Mouse (Mus musculus) right cerebral cortex, postnatal 36 days (tissue): Measurements from ENCODE around the gene Matk.

Experiments used
- DNase-seq, 2 experiments: peaks; one replicate each; pipeline ENCODE4 v3.0.0; 2022; ENCODE audit warnings: low spot score in 2 of 2, mixed read lengths in 1 of 2

The Matk gene

DNA sequence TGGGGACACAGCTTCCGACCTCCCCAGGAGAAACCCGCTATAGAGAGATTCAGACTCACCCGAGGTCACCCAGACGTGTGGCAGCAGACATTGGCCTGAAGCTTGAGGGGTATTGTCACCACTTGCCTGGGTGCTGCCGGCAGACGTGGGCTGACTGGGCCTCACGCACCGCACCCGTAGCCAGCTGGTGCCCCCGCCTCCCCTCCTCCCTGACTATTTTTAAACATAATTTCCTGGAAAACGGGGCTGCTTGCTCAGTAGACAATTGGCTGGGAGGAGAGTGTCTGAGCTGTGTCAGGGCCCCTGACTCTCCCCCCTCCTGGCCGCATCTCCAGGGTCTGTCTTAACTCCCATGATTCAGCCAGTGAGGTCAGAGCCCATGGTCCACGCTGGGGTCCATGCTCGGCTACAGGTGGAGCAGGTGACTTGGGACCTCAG lies 50.1 kb downstream of the Matk start:
- peak; percentile 76 to 80 for DNase-seq

DNA sequence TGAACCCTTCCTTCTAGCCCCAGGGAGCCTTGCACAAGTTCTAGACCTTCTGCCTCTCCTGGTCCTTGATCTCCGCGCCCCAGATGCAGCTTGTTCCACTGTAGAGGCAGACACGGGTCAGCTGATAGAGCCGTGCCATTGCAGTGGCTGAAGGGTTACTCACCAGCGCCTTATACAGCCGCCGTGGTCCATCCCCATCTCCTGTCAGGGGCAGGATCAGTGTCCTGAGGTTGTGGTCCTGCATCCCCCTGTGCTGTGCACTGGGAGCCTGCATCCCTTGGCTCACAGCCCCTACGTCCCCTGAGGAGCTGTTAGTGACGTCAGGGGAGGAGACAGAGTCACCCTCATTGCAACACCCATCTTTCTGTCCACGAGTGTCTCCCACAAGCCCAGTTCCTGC lies 50.5 kb downstream of the Matk start:
- no peak for DNase-seq

DNA sequence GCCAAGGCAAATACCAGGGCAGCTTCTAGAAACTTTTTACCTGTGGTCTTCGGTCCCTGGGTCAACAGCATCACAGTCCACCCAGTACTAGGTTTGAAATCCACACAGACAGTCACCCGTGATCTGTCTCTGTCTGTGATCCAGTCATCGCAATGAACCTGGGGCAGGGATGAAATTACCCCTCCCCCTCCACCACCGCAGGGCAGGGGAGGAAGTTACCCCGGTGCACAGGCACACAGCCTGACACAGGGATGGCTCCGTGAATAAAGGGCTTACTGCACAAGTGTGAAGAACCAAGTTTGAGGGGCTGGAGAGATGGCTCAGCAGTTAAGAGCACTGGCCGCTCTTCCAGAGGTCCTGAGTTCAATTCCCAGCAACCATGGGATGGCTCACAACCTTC lies 51.0 kb downstream of the Matk start:
- DNase-seq, result no peak

DNA sequence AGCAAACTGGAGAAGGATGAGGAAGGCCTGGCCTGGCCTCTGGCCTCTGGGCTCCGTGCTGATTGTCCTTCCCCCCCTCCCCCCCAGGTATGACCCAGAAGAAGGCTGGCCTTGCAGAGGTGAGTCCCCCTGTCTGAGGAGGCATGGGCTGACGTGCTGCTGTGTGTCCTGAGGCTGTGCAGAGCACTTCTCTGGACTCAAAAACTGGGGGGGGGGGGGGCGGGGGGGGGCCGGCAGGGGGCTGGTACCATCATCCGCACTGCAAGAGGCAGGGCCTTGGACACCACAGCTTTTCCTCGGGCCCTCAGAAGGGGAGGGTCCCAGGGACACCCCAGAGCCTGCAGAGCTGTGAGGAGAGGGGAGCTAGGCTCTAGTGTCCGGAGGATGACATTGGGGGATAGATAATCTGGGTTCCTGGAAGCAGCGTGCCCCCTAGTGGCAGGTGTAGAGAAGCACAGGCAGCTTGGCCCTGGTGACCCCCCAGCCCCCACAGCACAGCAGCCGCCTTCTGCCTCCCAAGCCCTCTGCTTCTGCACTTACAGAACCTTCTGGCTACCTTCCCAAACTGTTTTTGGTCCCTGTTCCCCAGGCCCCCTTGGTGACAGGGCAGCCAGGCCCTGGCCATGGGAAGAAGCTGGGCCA lies 52.0 kb downstream of the Matk start:
- no peak for DNase-seq

DNA sequence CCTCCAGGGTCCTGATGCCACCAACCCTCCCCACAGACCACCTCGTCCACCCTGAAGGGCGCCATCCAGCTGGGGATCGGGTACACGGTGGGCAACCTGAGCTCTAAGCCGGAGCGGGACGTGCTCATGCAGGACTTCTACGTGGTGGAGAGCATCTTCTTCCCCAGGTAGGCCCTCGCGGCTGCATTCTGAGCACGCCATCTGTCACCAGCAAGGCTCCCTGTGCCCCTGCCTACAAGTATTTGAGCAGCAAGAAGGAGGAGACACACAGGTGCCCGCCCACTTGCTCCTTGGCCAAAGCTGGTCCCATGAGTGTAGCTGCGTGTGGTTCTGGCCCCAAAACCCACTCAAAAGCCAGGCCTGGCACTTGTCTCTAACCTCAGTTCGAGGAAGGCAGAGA lies 52.9 kb downstream of the Matk start:
- no peak for DNase-seq

DNA sequence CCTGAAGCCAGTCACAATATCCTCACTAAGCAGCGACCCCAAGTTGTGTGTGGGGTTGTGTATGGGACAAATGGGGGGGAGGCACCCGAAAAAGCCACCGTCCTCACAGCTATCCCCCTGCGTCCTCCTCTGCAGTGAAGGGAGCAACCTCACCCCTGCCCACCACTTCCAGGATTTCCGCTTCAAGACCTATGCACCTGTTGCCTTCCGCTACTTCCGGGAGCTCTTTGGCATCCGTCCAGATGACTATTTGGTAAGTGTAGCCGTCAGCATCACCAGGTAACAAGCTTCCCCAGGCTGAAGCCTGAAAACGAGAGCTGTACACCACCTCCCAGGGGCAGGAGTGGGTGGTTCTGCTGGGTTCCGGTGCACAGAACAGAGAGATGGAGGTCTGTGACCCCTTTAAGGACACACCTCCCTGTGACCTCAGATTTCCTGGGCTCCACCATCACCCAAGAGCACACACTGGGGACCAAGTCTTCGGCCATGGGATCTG lies 53.5 kb downstream of the Matk start:
- no peak for DNase-seq

DNA sequence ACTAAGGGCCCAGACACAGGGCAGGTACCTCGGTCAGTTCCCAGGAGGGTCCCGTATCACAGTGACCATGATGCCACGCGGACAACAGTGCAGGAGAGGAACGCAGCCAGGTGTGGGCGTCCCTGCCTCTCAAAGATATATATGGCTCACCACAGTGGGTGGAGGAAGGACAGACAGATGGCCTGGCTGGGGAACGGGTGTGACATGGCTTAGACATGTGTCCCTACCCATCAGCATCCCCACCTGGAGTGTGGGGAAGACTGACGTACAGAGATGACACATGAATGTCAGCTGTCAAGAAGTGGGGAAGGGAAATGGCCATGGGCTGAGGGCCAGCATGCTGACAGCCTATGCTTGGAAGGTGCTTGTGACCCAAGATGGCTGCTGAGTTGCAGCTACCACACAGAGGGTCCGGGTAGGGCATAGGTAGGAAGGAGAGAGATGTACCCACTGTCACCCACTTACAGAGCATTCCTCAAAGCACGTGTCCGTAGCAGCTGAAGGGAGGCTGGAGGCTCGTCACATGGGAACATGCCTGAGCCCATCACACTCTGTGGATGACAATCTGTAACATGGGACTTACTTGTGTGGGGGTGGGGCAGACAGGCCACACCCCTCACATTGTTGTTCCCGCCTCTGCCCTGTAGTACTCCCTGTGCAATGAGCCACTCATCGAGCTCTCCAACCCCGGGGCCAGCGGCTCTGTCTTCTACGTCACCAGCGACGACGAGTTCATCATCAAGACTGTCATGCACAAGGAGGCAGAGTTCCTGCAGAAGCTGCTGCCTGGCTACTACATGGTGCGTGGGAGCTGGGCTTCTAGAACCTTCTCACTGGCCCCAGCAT lies 54.3 kb downstream of the Matk start:
- peak in 1 of 2 experiments; percentile 69 for DNase-seq

DNA sequence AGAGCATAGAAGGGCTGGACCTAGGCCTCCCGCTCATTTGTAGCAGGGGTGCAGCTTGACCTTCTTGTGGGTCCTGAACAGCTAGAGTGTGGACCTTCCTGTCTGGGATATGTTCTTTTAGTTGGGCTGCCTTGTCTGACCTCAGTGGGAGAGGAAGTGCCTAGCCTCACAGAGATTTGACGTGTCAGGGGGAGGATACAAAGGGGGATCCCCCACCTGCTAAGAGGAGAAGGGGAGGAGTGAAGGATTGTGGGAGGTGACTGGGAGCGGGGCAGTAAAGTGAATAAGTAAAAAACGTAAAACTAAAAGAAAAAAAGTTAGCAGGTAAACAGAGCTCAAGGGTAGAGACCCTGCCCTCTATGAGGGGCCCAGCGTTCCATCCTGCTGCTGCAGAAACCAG lies 56.8 kb downstream of the Matk start:
- DNase-seq, result no peak
